11 mouse cellular contexts compared by ENCODE assay signal in genomic region chr15:12246360-12247158, GRCm38 (mm10). TPM values are rescaled to one million over a fixed set of nuclear protein-coding genes. Genes with fewer than 3 reads are reported as not detected.
DNase-seq lines count a peak whose midpoint lies in the region; TF ChIP-seq lines count a peak whose summit lies in the region.
"Had no signal": no experiment of that assay in that cellular context is flagged by ENCODE, and none has a peak within 500 bp of the region (broad histone marks: within the 10 kb centered on the region; RNA-seq: fewer than 3 reads in every experiment).

No protein-coding gene starts in this region.

- DNase-seq in left cerebral cortex, adult 2 months (ENCODE audit: extremely low spot score in 1 of 2, low spot score in 2 of 2) = no peak
- no peak for DNase-seq in left cerebral cortex, adult 9 months (ENCODE audit: low spot score in 2 of 2)
- DNase-seq in heart, postnatal 10 days = peak; percentile 51 to 62
- no peak for DNase-seq in left cerebral cortex, adult 18-20 months (ENCODE audit: low spot score in 2 of 2)
- no peak for DNase-seq in layer of hippocampus, postnatal 25 days (ENCODE audit: extremely low spot score in 1 of 2, low spot score in 1 of 2)
- DNase-seq in thymus, postnatal 0 days (ENCODE audit: low spot score) = no peak
- DNase-seq: kidney, postnatal 14 days; lung, postnatal 14 days; spleen, adult 18-20 months had no signal

- H3K4me2 ChIP-seq in myocyte (ENCODE audit: low read depth) = peak overlapping the region; percentile 5

- no peak for TF ChIP-seq CTCF in left cerebral cortex, adult 2 months (IDR thresholded peaks at IDR 0.05)
- TF ChIP-seq CTCF in cortical plate, adult 2 months (IDR thresholded peaks at IDR 0.05; ENCODE audit: extremely low read depth, insufficient read depth, low read length) = no peak

- peaks cover 20% of the 10 kb centered on the region for H3K4me1 ChIP-seq in cortical plate, adult 2 months (ENCODE audit: control insufficient read depth, insufficient read depth, low read length)

- peak overlapping the region; percentile 88 for H3K27ac ChIP-seq in left cerebral cortex, adult 2 months
- peak overlapping the region; percentile 87 for H3K27ac ChIP-seq in cortical plate, adult 2 months (ENCODE audit: insufficient read depth, low read length)

- no peaks in the 10 kb centered on the region for H3K27me3 ChIP-seq in myocyte (ENCODE audit: control insufficient read depth, insufficient read depth, insufficient read length)

- TF ChIP-seq POLR2A in cortical plate, adult 2 months (IDR thresholded peaks at IDR 0.05; ENCODE audit: extremely low read depth, insufficient read depth, low read length) = no peak
- no peak for TF ChIP-seq POLR2A in myocyte (IDR thresholded peaks at IDR 0.05; ENCODE audit: insufficient read length, low read depth)

- no peaks in the 10 kb centered on the region for H3K79me2 ChIP-seq in myocyte (ENCODE audit: control insufficient read depth, insufficient read depth)

- H3ac ChIP-seq in myocyte (ENCODE audit: control insufficient read depth, insufficient read length) = no peak overlapping the region

- no peak overlapping the region for H3K4me3 ChIP-seq in left cerebral cortex, adult 2 months
- no peak overlapping the region for H3K4me3 ChIP-seq in cortical plate, adult 2 months (ENCODE audit: insufficient read depth, low read length)
- H3K4me3 ChIP-seq in myocyte = no peak overlapping the region

- H3K36me3 ChIP-seq in myocyte (ENCODE audit: control insufficient read depth, insufficient read depth) = peaks cover 9% of the 10 kb centered on the region

- intact Hi-C loops in left cerebral cortex, adult 2 months (cut with DNase I) = loop anchor here (2.0 kb wide), 1 partner anchor 32 kb away; no protein-coding TSS in a partner anchor
- intact Hi-C loops in heart, postnatal 10 days (cut with DNase I) = loop anchor here (2.0 kb wide), 1 partner anchor 50 kb away; no protein-coding TSS in a partner anchor

TF ChIP-seq in myocyte, 11 proteins besides CTCF, POLR2A, EP300 and RAD21:
- TF ChIP-seq TCF12 (IDR thresholded peaks at IDR 0.05; ENCODE audit: insufficient read depth, poor library complexity, severe bottlenecking) (no peak), TCF3 (IDR thresholded peaks at IDR 0.05; ENCODE audit: insufficient read length, low read depth) (no peak), MAX (IDR thresholded peaks at IDR 0.05; ENCODE audit: low read depth) (no peak), USF1 (IDR thresholded peaks at IDR 0.05; ENCODE audit: low read depth) (no peak), CEBPB (IDR thresholded peaks at IDR 0.05; ENCODE audit: insufficient read depth, poor library complexity, severe bottlenecking) (no peak), SRF (IDR thresholded peaks at IDR 0.05; ENCODE audit: control insufficient read depth, insufficient read length, low read depth) (no peak), MYOD1 (IDR thresholded peaks at IDR 0.05; ENCODE audit: control insufficient read depth in 1 of 3, insufficient read length in 2 of 3, low read depth in 2 of 3) (no peak), POLR2AphosphoS2 (IDR thresholded peaks at IDR 0.05; ENCODE audit: insufficient read length, low read depth) (no peak), MYOG (IDR thresholded peaks at IDR 0.05; ENCODE audit: control insufficient read depth in 1 of 3, insufficient read depth in 1 of 3, insufficient read length in 2 of 3, low read depth in 2 of 3) (no peak), E2F4 (IDR thresholded peaks at IDR 0.05; ENCODE audit: insufficient read depth) (no peak), REST (IDR thresholded peaks at IDR 0.05; ENCODE audit: insufficient read depth, insufficient read length) (no peak)
TF ChIP-seq in myocyte: peak in this region for 0.

RNA-seq across cellular contexts. Expression of gene Mtmr12, which starts 41.7 kb away (rescaled TPM):
- 10 to 100 TPM; 54.9 to 55.6 TPM for total RNA-seq in left cerebral cortex, adult 2 months (2021)
- 30.5 and 32.0 TPM in 2 replicates for polyA plus RNA-seq in cortical plate, adult 2 months (2012; rRNA removed)
- 10 to 100 TPM; 18.6 to 21.3 TPM for total RNA-seq in heart, postnatal 10 days (2021)
- 6.2 TPM for polyA plus RNA-seq in myocyte (2012; fragmentation: generic; extraction: Trizol)
- total RNA-seq in left cerebral cortex, adult 18-20 months (2021) = 10 to 100 TPM; 52.2 to 56.4 TPM
- 10 to 100 TPM; 50.9 to 54.8 TPM for total RNA-seq in layer of hippocampus, postnatal 25 days (2021)
- 15.9 and 19.0 TPM in 2 replicates for polyA plus RNA-seq in thymus, postnatal 0 days (2015; fragmentation: Nextera tagmentation; extraction: Ambion mirVana)

Comparison
In these comparisons a context has a peak if more than half of its experiments do, and no peak if none do; other contexts are left out.
1. DNase-seq: peak in heart, postnatal 10 days (2 of 2); none in left cerebral cortex, adult 2 months (0 of 2), left cerebral cortex, adult 9 months (0 of 2), left cerebral cortex, adult 18-20 months (0 of 2), layer of hippocampus, postnatal 25 days (0 of 2) and thymus, postnatal 0 days (single experiment).